Mouse (Mus musculus): ENCODE measurements around the gene Gm7971. TPM values are rescaled to one million over a fixed set of nuclear protein-coding genes. Genes with fewer than 3 reads are reported as not detected.

Gene Gm7971
- total RNA-seq (2023; ENCODE audit: inconsistent age): not detected in 4 replicates

DNA sequence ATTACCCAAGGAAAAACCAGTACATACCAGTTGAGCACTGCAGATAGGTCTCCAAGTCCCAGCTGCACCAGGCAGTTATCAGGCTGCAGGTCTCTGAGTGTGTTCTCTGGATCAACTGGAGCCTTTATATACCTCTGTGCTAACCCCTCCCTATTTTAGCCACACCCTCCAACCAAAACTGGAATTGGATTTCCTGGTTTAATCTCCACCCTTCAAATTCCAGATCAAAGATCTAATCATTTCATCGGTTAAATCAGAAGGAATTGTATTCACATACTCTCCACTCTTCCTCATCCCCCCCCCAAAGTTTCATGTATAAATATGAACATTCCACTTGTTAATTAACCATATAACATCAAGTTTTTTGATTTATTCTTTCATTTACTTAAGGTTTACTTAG, at the start of gene Gm7971:
Gene Gm7971 (minus strand): TSS at position 101 of the 400 bp plus-strand sequence.

Other genes with a start within 250 kb of the Gm7971 start
- gene D5Ertd577e, start 138.1 kb downstream of the Gm7971 start, total RNA-seq (2023; ENCODE audit: inconsistent age): not detected in 4 replicates
- not detected in 4 replicates for gene Gm3286, start 84.1 kb downstream of the Gm7971 start, total RNA-seq (2023; ENCODE audit: inconsistent age)
- gene Gm7978, start 141.3 kb upstream of the Gm7971 start, total RNA-seq (2023; ENCODE audit: inconsistent age): not detected in 4 replicates
- not detected in 4 replicates for gene Gm7982, start 147.1 kb upstream of the Gm7971 start, total RNA-seq (2023; ENCODE audit: inconsistent age)
- gene E330014E10Rik, start 181.1 kb upstream of the Gm7971 start, total RNA-seq (2023; ENCODE audit: inconsistent age): not detected in 4 replicates

Data from B cell, adult (primary cell).